10 mouse cellular contexts compared by ENCODE assay signal in genomic region chr8:11013258-11013657, GRCm38 (mm10). TPM values are rescaled to one million over a fixed set of nuclear protein-coding genes. Genes with fewer than 3 reads are reported as not detected.
A peak's percentile ranks its signal among the peaks of the same experiment; 100 is the strongest.
DNase-seq lines count a peak whose midpoint lies in the region; ATAC-seq and TF ChIP-seq lines count a peak whose summit lies in the region.
"Had no signal": no experiment of that assay in that cellular context is flagged by ENCODE, and none has a peak within 500 bp of the region (broad histone marks: within the 10 kb centered on the region; RNA-seq: fewer than 3 reads in every experiment).

No protein-coding gene starts in this region.

- WGBS in kidney, embryonic 14.5 days: 1% methylated on average over 6 of the region's 6 CpGs
- under 1% methylated on average over 6 of the region's 6 CpGs for WGBS in heart, postnatal 0 days
- WGBS in liver, postnatal 0 days (ENCODE audit: insufficient replicate concordance): 4% methylated on average over 6 of the region's 6 CpGs

- H3K9ac ChIP-seq in kidney, embryonic 14.5 days (ENCODE audit: low read depth, low read length): no peak overlapping the region
- no peak overlapping the region for H3K9ac ChIP-seq in ES-E14 (ENCODE audit: insufficient read depth, low read depth, low read length, poor library complexity, severe bottlenecking)
- no peak overlapping the region for H3K9ac ChIP-seq in heart, postnatal 0 days (replicated peaks; ENCODE audit: low read depth, low read length)
- H3K9ac ChIP-seq in liver, postnatal 0 days (replicated peaks): no peak overlapping the region
- H3K9ac ChIP-seq: embryonic facial prominence, embryonic 13.5 days; liver, embryonic 15.5 days had no signal

- H3K27me3 ChIP-seq in kidney, embryonic 14.5 days (ENCODE audit: control insufficient read depth, insufficient read depth, low read length): no peaks in the 10 kb centered on the region
- no peaks in the 10 kb centered on the region for H3K27me3 ChIP-seq in heart, postnatal 0 days (ENCODE audit: control insufficient read depth, insufficient read depth, low read length)
- H3K27me3 ChIP-seq in liver, postnatal 0 days (ENCODE audit: insufficient read depth, low read length): no peaks in the 10 kb centered on the region
- H3K27me3 ChIP-seq: embryonic facial prominence, embryonic 13.5 days had no signal

- H3K4me1 ChIP-seq in kidney, embryonic 14.5 days (ENCODE audit: control insufficient read depth, insufficient read depth, low read length): peaks cover 9% of the 10 kb centered on the region; the same call in 1 of the 2 replicates
- peaks cover 3 to 4% of the 10 kb centered on the region in 2 experiments; a peak in 3 of 4 replicates for H3K4me1 ChIP-seq in ES-E14 (ENCODE audit: control insufficient read depth in 2 of 2, insufficient read depth in 2 of 2, low read length in 2 of 2, poor library complexity in 1 of 2)
- peaks cover 10% of the 10 kb centered on the region; the same call in 1 of the 2 replicates for H3K4me1 ChIP-seq in heart, postnatal 0 days (ENCODE audit: control insufficient read depth, insufficient read depth)
- peaks cover 22% of the 10 kb centered on the region for H3K4me1 ChIP-seq in liver, postnatal 0 days (ENCODE audit: insufficient read depth)

- no peak overlapping the region for H3K4me3 ChIP-seq in kidney, embryonic 14.5 days (ENCODE audit: low read length)
- no peak overlapping the region for H3K4me3 ChIP-seq in ES-E14 (ENCODE audit: insufficient read depth in 1 of 2, low read depth in 1 of 2, low read length in 2 of 2, poor library complexity in 1 of 2, severe bottlenecking in 1 of 2)
- H3K4me3 ChIP-seq in heart, postnatal 0 days (ENCODE audit: low read depth, low read length): no peak overlapping the region
- no peak overlapping the region for H3K4me3 ChIP-seq in liver, postnatal 0 days (ENCODE audit: low read depth, low read length)
- H3K4me3 ChIP-seq: embryonic facial prominence, embryonic 13.5 days; liver, embryonic 15.5 days had no signal

- H3K36me3 ChIP-seq in kidney, embryonic 14.5 days (ENCODE audit: control insufficient read depth, insufficient read depth, low read length): no peaks in the 10 kb centered on the region
- H3K36me3 ChIP-seq in ES-E14 (ENCODE audit: control insufficient read depth, insufficient read depth, low read length, poor library complexity, severe bottlenecking): no peaks in the 10 kb centered on the region
- H3K36me3 ChIP-seq in heart, postnatal 0 days (replicated peaks; ENCODE audit: control insufficient read depth, insufficient read depth, low read length): no peaks in the 10 kb centered on the region
- no peaks in the 10 kb centered on the region for H3K36me3 ChIP-seq in liver, postnatal 0 days (replicated peaks; ENCODE audit: insufficient read depth, low read length)
- H3K36me3 ChIP-seq: embryonic facial prominence, embryonic 13.5 days; liver, embryonic 15.5 days had no signal

- no peak overlapping the region for H3K27ac ChIP-seq in kidney, embryonic 14.5 days (ENCODE audit: low read depth, low read length)
- H3K27ac ChIP-seq in ES-E14 (ENCODE audit: insufficient read depth, low read depth, low read length, poor library complexity, severe bottlenecking): no peak overlapping the region
- H3K27ac ChIP-seq in heart, postnatal 0 days (ENCODE audit: low read depth): peak overlapping the region; percentile 70
- 0 out of 2 replicates have a peak overlapping the region, but pooled peaks have one; percentile 30 for H3K27ac ChIP-seq in liver, postnatal 0 days (ENCODE audit: low read depth)
- H3K27ac ChIP-seq: embryonic facial prominence, embryonic 13.5 days; liver, embryonic 15.5 days had no signal

- H3K9me3 ChIP-seq in kidney, embryonic 14.5 days (ENCODE audit: control insufficient read depth, low read length): no peaks in the 10 kb centered on the region
- no peaks in the 10 kb centered on the region for H3K9me3 ChIP-seq in ES-E14 (ENCODE audit: control insufficient read depth, insufficient read depth, low read depth, low read length)
- H3K9me3 ChIP-seq in heart, postnatal 0 days (replicated peaks; ENCODE audit: control insufficient read depth, low read length): no peaks in the 10 kb centered on the region
- no peaks in the 10 kb centered on the region for H3K9me3 ChIP-seq in liver, postnatal 0 days (ENCODE audit: low read length)
- H3K9me3 ChIP-seq: embryonic facial prominence, embryonic 13.5 days; liver, embryonic 15.5 days had no signal

- DNase-seq in kidney, adult 18-20 months: peak; percentile 79
- DNase-seq in ES-E14 (ENCODE audit: low read depth, low spot score): no peak
- peak; percentile 49 to 66 for DNase-seq in cerebellum, postnatal 4 days (ENCODE audit: low spot score in 2 of 2)
- peak; percentile 71 for DNase-seq in heart, postnatal 0 days (ENCODE audit: low spot score)
- DNase-seq in liver, postnatal 0 days: peak; percentile 63
- DNase-seq in right cerebral cortex, postnatal 14 days: peak; percentile 72

- no peak for TF ChIP-seq EP300 in heart, postnatal 0 days (IDR thresholded peaks at IDR 0.05; ENCODE audit: low read depth)
- TF ChIP-seq EP300 in liver, postnatal 0 days (IDR thresholded peaks at IDR 0.05; ENCODE audit: low read depth): no peak

- peak; percentile 73 for TF ChIP-seq CTCF in heart, postnatal 0 days (IDR thresholded peaks at IDR 0.05; ENCODE audit: low read depth)
- TF ChIP-seq CTCF in liver, postnatal 0 days (IDR thresholded peaks at IDR 0.05; ENCODE audit: low read depth): peak; percentile 74

- no peak for ATAC-seq in kidney, embryonic 14.5 days (ENCODE audit: low FRiP score, low TSS enrichment)
- no peak for ATAC-seq in heart, postnatal 0 days (ENCODE audit: insufficient read depth, low read depth)
- ATAC-seq in liver, postnatal 0 days: no peak
- no peak for ATAC-seq in inflammation-experienced regulatory T-cells, adult 6 months

- in situ Hi-C loops in ES-E14 (cut with MboI; ENCODE audit: low sequenced_read_pairs in 2 of 2, unreplicated experiment in 2 of 2): no loop called here

- no peak overlapping the region for H3K4me2 ChIP-seq in kidney, embryonic 14.5 days (replicated peaks; ENCODE audit: low read depth, low read length)
- H3K4me2 ChIP-seq in heart, postnatal 0 days (ENCODE audit: low read depth, low read length): no peak overlapping the region
- H3K4me2 ChIP-seq in liver, postnatal 0 days (ENCODE audit: low read depth, low read length): no peak overlapping the region
- H3K4me2 ChIP-seq: embryonic facial prominence, embryonic 13.5 days; liver, embryonic 15.5 days had no signal

TF ChIP-seq in ES-E14, 5 proteins besides CTCF, POLR2A, EP300 and RAD21:
- no peak for TF ChIP-seq ZNF384 (IDR thresholded peaks at IDR 0.05; ENCODE audit: low read depth, low read length)
- TF ChIP-seq ZC3H11A (IDR thresholded peaks at IDR 0.05; ENCODE audit: borderline replicate concordance, low read depth, low read length): peak; percentile 39; the same call in 1 of the 2 replicates
- no peak for TF ChIP-seq MAFK (IDR thresholded peaks at IDR 0.05; ENCODE audit: insufficient read depth, low read depth, low read length)

RNA-seq across cellular contexts. Expression of gene Irs2, which starts 5.0 kb away (rescaled TPM):
- 6.6 and 7.3 TPM in 2 replicates for polyA plus RNA-seq in kidney, embryonic 14.5 days (2014; fragmentation: Nextera tagmentation; extraction: Ambion mirVana)
- 11.6 and 13.9 TPM in 2 replicates for total RNA-seq in ES-E14 (2012; rRNA removed)
- 39.3 and 53.4 TPM in 2 replicates for total RNA-seq in heart, postnatal 0 days (2014; rRNA removed; ENCODE audit: low replicate concordance)
- polyA plus RNA-seq in heart, postnatal 0 days (2015; fragmentation: Nextera tagmentation; extraction: Ambion mirVana): 1.6 and 2.0 TPM in 2 replicates
- polyA plus RNA-seq in liver, postnatal 0 days (2015; fragmentation: Nextera tagmentation; extraction: Ambion mirVana): 4.4 and 5.7 TPM in 2 replicates
- under 1 TPM in 2 of 3 experiments, not detected in 1; 0.72 to 0.73 TPM for polyA plus RNA-seq in inflammation-experienced regulatory T-cells, adult 6 months (2017; shearing (Covaris generic))

Comparison
In these comparisons a context has a peak if more than half of its experiments do, and no peak if none do; other contexts are left out.
1. H3K27ac ChIP-seq: peak in heart, postnatal 0 days (single experiment) and liver, postnatal 0 days (single experiment); none in kidney, embryonic 14.5 days (single experiment) and ES-E14 (single experiment).